Mouse (Mus musculus): ENCODE measurements around the gene Capza3. TPM values are rescaled to one million over a fixed set of nuclear protein-coding genes. Genes with fewer than 3 reads are reported as not detected.

Capza3 gene
- not detected in 2 replicates for polyA plus RNA-seq (2015; fragmentation: Nextera tagmentation; extraction: Ambion mirVana)

GRCm38 (mm10) chr6:140040952-140041351 lies at the start of gene Capza3:
Gene Capza3 (plus strand): TSS chr6:140041252.
- Histone ChIP-seq H3K4me1 (no peaks in the 10 kb centered on the region), H3K36me3 (no peaks in the 10 kb centered on the region), H3K4me3 (no peak within 1 kb of the TSS), H3K9ac (no peak within 1 kb of the TSS), H3K9me3 (no peaks in the 10 kb centered on the region), H3K4me2 (no peak within 1 kb of the TSS), H3K27ac (no peak within 1 kb of the TSS), H3K27me3 (no peaks in the 10 kb centered on the region)
- WGBS, result 94% methylated on average over 7 of the region's 7 CpGs
- no peak for ATAC-seq (ENCODE audit: insufficient number of reproducible peaks, low FRiP score, low TSS enrichment, low read depth)

- Histone ChIP-seq H3K4me2 (no peak overlapping the region), H3K4me1 (no peaks in the 10 kb centered on the region), H3K36me3 (no peaks in the 10 kb centered on the region), H3K27ac (no peak overlapping the region), H3K4me3 (no peak overlapping the region), H3K9ac (no peak overlapping the region), H3K27me3 (no peaks in the 10 kb centered on the region), H3K9me3 (no peaks in the 10 kb centered on the region)
- no peak for ATAC-seq (ENCODE audit: insufficient number of reproducible peaks, low FRiP score, low TSS enrichment, low read depth)
- 80% methylated on average over 3 of the region's 3 CpGs for WGBS
Observed at GRCm38 (mm10) chr6:140005181-140005580, 35.9 kb upstream of the Capza3 start.

- H3K9me3 ChIP-seq, result no peaks in the 10 kb centered on the region
- H3K36me3 ChIP-seq, result no peaks in the 10 kb centered on the region
- no peaks in the 10 kb centered on the region for H3K4me1 ChIP-seq
- WGBS, result 70% methylated on average over 7 of the region's 7 CpGs
- H3K9ac ChIP-seq, result no peak overlapping the region
- no peak overlapping the region for H3K27ac ChIP-seq
- ATAC-seq (ENCODE audit: insufficient number of reproducible peaks, low FRiP score, low TSS enrichment, low read depth), result no peak
- H3K27me3 ChIP-seq, result no peaks in the 10 kb centered on the region
- H3K4me2 ChIP-seq, result no peak overlapping the region
- no peak overlapping the region for H3K4me3 ChIP-seq
Observed at GRCm38 (mm10) chr6:140024404-140024803, 16.6 kb upstream of the Capza3 start.

- Histone ChIP-seq H3K4me1 (no peaks in the 10 kb centered on the region), H3K4me3 (no peak within 1 kb of the TSS), H3K27me3 (no peaks in the 10 kb centered on the region), H3K9me3 (no peaks in the 10 kb centered on the region), H3K9ac (no peak within 1 kb of the TSS), H3K4me2 (no peak within 1 kb of the TSS), H3K27ac (no peak within 1 kb of the TSS), H3K36me3 (no peaks in the 10 kb centered on the region)
- 84% methylated on average over 5 of the region's 5 CpGs for WGBS
- no peak for ATAC-seq (ENCODE audit: insufficient number of reproducible peaks, low FRiP score, low TSS enrichment, low read depth)
Observed at GRCm38 (mm10) chr6:140041357-140041756, 305 bp downstream of the Capza3 start, which contains the start of gene Plcz1. Gene Plcz1 (minus strand): TSS chr6:140041457.

- Histone ChIP-seq H3K9me3 (no peaks in the 10 kb centered on the region), H3K9ac (no peak overlapping the region), H3K27me3 (no peaks in the 10 kb centered on the region), H3K36me3 (no peaks in the 10 kb centered on the region), H3K4me1 (peaks cover 9% of the 10 kb centered on the region), H3K27ac (peak overlapping the region; percentile 55), H3K4me3 (no peak overlapping the region), H3K4me2 (no peak overlapping the region)
- 30% methylated on average over 5 of the region's 5 CpGs for WGBS
- ATAC-seq (ENCODE audit: insufficient number of reproducible peaks, low FRiP score, low TSS enrichment, low read depth), result 0 out of 2 replicates have a peak, but pooled peaks have one; percentile 48
Observed at GRCm38 (mm10) chr6:140051476-140051875, 10.4 kb downstream of the Capza3 start.

- no peaks in the 10 kb centered on the region for H3K27me3 ChIP-seq
- H3K4me1 ChIP-seq, result peaks cover 11% of the 10 kb centered on the region
- H3K9me3 ChIP-seq, result no peaks in the 10 kb centered on the region
- no peak overlapping the region for H3K4me2 ChIP-seq
- no peak for ATAC-seq (ENCODE audit: insufficient number of reproducible peaks, low FRiP score, low TSS enrichment, low read depth)
- no peak overlapping the region for H3K4me3 ChIP-seq
- H3K9ac ChIP-seq, result no peak overlapping the region
- H3K27ac ChIP-seq, result no peak overlapping the region
- no peaks in the 10 kb centered on the region for H3K36me3 ChIP-seq
- WGBS, result 72% methylated on average over 5 of the region's 5 CpGs
Observed at GRCm38 (mm10) chr6:140054271-140054928, 13.3 kb downstream of the Capza3 start.

- no peak for ATAC-seq (ENCODE audit: insufficient number of reproducible peaks, low FRiP score, low TSS enrichment, low read depth)
- no peak overlapping the region for H3K9ac ChIP-seq
- H3K27me3 ChIP-seq, result no peaks in the 10 kb centered on the region
- H3K36me3 ChIP-seq, result no peaks in the 10 kb centered on the region
- no peak overlapping the region for H3K4me2 ChIP-seq
- WGBS, result 88% methylated on average over 8 of the region's 8 CpGs
- H3K27ac ChIP-seq, result no peak overlapping the region
- no peaks in the 10 kb centered on the region for H3K4me1 ChIP-seq
- no peaks in the 10 kb centered on the region for H3K9me3 ChIP-seq
- H3K4me3 ChIP-seq, result no peak overlapping the region
Observed at GRCm38 (mm10) chr6:140069177-140069576, 28.1 kb downstream of the Capza3 start.

GRCm38 (mm10) chr6:140080933-140081332 lies 39.9 kb downstream of the Capza3 start:
- no peaks in the 10 kb centered on the region for H3K36me3 ChIP-seq
- no peak for ATAC-seq (ENCODE audit: insufficient number of reproducible peaks, low FRiP score, low TSS enrichment, low read depth)
- no peaks in the 10 kb centered on the region for H3K27me3 ChIP-seq
- H3K4me1 ChIP-seq, result peaks cover 8% of the 10 kb centered on the region; the same call in 1 of the 2 replicates
- H3K4me3 ChIP-seq, result no peak overlapping the region
- no peaks in the 10 kb centered on the region for H3K9me3 ChIP-seq
- H3K27ac ChIP-seq, result peak overlapping the region; percentile 60
- no peak overlapping the region for H3K9ac ChIP-seq
- no peak overlapping the region for H3K4me2 ChIP-seq
- WGBS, result 44% methylated on average over 7 of the region's 7 CpGs

GRCm38 (mm10) chr6:140081739-140082138 lies 40.7 kb downstream of the Capza3 start:
- H3K36me3 ChIP-seq, result no peaks in the 10 kb centered on the region
- H3K9ac ChIP-seq, result no peak overlapping the region
- no peak for ATAC-seq (ENCODE audit: insufficient number of reproducible peaks, low FRiP score, low TSS enrichment, low read depth)
- no peaks in the 10 kb centered on the region for H3K9me3 ChIP-seq
- no peak overlapping the region for H3K4me2 ChIP-seq
- WGBS, result 78% methylated on average over 3 of the region's 3 CpGs
- no peak overlapping the region for H3K4me3 ChIP-seq
- peak overlapping the region; percentile 60 for H3K27ac ChIP-seq
- no peaks in the 10 kb centered on the region for H3K27me3 ChIP-seq
- H3K4me1 ChIP-seq, result peaks cover 8% of the 10 kb centered on the region; the same call in 1 of the 2 replicates

GRCm38 (mm10) chr6:140089855-140090254 lies 48.8 kb downstream of the Capza3 start:
- Histone ChIP-seq H3K27me3 (no peaks in the 10 kb centered on the region), H3K4me3 (no peak overlapping the region), H3K9me3 (no peaks in the 10 kb centered on the region), H3K4me1 (no peaks in the 10 kb centered on the region), H3K9ac (no peak overlapping the region), H3K36me3 (no peaks in the 10 kb centered on the region), H3K27ac (no peak overlapping the region), H3K4me2 (no peak overlapping the region)
- ATAC-seq (ENCODE audit: insufficient number of reproducible peaks, low FRiP score, low TSS enrichment, low read depth), result no peak
- WGBS, result 83% methylated on average over 5 of the region's 5 CpGs
